Mouse (Mus musculus): ENCODE measurements at regions not wholly inside any gene's neighbourhood (a gene's known extent, or its start where the extent isn't known, plus 50 kb on each side); places are given as distances from the start of the nearest gene placed in this dataset.

DNA sequence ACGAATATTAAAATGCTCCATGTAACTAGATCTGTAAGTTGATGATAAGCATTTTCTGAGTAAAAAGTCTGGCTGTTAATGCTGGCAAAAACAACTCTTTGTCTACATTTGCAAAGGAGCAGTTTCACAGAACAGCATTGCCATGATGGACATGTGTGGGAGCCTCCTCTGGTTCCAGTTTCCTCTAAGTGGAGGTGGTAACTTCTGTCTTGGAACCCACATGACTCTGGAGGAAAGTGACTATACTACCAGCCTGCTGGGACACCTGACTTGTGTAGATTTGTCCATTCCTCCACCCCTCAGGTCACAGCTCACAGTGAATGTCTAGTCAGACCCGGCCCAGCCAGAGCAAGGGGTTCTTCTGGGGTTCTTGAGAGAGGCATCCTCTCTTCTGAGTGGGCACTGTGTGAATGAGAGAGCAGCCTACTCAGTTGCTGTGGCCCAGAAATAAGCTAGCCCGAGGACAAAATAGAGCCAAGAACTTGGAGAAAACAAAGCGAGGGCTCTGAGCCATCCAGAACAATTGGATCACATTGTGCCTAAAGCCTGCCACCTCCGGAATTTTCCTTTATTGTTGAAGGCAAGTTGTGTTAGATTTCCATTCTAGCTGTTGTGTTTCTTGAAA, 97.9 kb upstream of the Wscd1 start:
- no peak for DNase-seq
- intact Hi-C loops (cut with DNase I) = no loop called here

DNA sequence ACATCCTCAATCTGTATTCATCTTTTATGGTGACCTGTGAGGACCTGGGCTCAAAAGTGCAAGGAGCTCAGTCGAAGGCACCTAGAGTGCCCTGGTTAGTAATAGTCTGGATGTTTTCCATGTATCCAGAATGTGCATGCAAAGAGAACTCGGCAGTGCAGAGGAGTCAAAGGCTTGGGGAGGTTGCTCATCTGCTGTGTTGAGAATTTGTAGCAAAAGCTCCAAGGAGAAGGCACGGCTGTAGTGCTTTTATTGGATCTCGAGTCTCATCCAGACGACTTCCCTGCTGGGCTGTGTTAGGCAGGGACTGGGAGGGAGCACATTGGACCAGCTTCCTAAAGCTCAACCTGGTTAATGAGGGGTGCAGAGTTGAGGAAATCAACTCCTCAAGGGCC, 97.3 kb upstream of the Wscd1 start:
- intact Hi-C loops (cut with DNase I) = no loop called here
- no peak for DNase-seq

DNA sequence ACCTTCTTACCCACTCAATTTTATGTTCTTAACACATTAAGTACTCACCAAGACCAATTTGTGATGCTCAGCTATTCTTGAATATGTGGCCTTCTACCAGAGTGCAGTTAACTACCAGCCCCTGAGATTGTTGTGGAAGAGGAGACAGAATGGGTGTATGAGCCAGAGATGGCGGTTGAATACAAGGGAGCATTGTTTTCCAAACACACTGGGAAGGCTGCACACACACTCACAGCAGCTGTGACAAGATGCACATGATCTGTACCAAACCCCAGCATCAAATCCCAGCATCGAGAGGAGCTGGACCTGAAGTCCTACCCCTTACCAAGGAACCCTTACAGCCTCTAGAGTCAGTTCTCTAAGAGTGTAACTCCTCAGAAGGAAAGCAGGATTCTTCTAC, 91.4 kb upstream of the Wscd1 start:
- no peak for DNase-seq
- intact Hi-C loops (cut with DNase I) = no loop called here

DNA sequence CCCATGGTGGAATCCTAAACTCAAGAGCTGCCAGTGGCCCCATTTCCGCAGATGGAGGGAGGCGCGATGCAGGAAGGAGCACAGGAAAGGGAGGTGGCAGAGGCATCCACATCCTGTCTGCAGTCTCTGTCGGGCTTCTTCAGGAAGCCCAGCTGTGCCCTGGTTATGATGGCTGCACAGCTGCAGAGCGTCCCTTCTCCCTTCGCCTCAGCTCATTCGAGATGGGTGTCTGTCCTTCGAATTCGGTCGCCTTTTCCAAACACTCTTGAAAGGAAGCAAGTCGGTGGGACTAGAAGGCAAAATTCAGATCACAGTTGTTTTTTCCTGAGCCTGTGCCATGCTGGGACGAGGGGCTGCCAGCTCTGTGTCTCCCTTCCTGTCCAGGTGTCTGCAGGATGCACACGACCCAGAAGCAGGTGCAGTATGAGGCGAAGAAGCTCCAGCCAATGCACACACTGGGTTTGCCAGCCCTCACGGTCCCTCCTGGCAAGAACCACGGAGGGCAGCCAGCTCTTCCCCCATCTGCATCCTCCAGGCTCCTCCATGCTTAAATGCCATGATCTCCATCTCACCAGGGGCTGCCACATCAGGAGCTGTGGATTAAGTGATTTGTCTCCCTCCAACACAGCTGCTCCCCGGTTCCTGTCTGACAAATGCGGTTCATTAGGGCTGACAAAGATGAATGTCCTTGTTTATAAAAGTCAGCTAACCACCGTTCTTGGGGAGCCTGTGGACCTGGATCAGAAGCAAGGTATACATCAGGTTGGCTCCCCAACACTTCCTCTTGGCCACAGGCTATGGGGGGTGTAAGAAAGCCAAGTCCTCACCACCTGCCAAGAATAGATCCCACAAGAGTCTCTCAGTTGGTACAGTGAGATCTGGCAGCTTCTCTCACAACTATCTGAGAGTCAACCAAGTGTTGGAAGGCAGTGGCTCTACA, 79.3 kb upstream of the Wscd1 start:
- no peak for DNase-seq
- intact Hi-C loops (cut with DNase I) = loop anchor here (5.0 kb wide), 2 partner anchors 177 to 352 kb away; no protein-coding TSS in a partner anchor

DNA sequence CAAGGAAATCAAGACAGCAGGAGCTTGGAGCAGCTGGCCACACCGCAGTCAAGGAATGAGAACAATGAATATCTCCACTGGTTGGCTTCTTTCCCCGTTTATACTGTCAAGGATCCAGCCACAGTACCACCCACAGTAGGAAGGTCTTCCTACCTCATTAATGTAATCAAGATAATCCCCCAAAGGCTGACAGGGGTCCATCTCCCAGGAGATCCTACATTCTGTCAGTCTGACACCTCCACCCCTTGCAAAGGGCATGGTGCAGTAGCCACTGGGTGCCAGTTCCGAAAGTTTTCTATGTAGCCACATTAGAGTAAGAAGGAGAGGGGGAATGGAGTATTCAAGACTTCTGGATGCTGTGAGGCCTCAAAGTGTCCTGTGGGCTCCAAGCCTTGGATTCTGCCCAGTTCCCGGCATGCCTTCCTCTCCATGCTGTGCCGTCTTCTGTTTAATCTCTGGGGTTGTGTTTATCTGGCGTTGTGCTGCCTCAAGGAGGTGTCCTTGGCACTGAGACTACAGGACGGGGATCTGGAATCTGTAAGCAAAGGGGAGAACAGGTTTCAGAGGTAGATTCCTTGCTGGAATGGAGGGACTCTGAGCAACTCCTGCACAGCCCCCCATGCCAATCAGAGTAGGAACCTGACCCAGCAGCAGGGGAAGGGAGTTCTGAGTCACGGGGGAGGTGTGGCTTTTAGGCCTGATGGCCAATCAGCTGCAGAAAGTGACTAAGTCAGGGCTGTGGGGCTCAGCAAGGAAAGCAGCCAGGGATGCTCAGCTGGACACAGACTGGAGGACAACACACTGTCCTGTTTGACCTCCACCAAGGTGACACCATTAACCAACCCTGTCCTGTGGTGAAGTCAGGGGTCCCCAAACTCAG, 77.3 kb upstream of the Wscd1 start:
- intact Hi-C loops (cut with DNase I) = loop anchor here (5.0 kb wide), 2 partner anchors 175 to 350 kb away; no protein-coding TSS in a partner anchor
- DNase-seq = no peak

DNA sequence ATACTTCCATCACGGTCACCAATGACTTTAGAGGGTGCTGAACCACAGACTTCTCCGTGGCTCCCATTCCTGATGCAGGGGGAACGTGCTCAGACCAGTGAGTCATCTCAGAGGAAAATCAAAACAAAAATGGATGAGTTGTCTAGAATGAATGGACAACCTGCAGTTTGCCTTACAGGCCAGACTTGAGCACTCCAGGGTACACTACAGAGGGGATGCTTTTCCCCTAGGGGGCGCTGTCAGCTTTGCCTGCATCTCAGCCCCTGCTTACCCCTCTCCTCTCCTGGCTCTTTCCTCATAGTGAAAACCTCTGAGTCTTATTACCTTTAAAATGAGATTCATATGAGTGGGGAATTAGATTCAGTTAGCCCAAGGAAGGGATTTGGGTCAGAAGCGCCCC, 75.4 kb upstream of the Wscd1 start:
- DNase-seq = peak in 1 of 2 experiments; percentile 9
- intact Hi-C loops (cut with DNase I) = loop anchor here (5.0 kb wide), 2 partner anchors 173 to 348 kb away; no protein-coding TSS in a partner anchor

DNA sequence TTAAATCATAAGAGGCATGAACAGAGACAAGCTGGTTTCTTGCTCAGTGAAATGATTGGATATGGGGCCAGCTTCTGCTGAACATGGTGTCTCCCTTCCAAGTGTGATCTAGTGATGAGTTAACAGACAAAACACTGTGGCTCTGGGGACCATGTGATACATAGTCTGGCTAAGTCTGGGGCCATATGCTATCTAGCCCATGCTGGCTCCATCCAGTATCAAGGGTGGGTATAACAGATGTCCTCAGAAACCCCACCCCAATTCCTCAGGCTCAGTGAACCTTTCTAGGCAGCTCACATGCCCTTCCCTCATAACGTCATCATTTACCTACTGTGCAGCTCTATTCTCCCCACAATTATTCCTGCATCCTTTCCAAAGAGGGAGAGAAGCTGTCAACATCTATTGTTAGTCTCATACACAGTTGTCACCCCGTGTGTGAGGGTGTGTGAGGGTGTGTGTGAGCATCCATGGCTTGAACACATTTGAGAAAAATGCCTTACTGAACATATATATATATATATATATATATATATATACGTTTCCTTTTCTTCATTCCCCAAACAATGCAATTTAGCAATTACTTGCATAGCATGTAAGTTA, 73.9 kb upstream of the Wscd1 start:
- intact Hi-C loops (cut with DNase I) = no loop called here
- no peak for DNase-seq

GRCm38 (mm10) chr11:71697017-71697416, 52.7 kb upstream of the Wscd1 start:
- intact Hi-C loops (cut with DNase I) = no loop called here
- no peak for DNase-seq

GRCm38 (mm10) chr11:71698836-71699235, 50.9 kb upstream of the Wscd1 start:
- intact Hi-C loops (cut with DNase I) = no loop called here
- no peak for DNase-seq
